Mouse (Mus musculus) limb, embryonic 13.5 days (tissue): ENCODE measurements at regions not wholly inside any gene's neighbourhood (a gene's known extent, or its start where the extent isn't known, plus 50 kb on each side); places are given as distances from the start of the nearest gene placed in this dataset.

ENCODE experiments used
- ATAC-seq: fragments of 200-750 bp; cut with Nextera tagmentation; 2 replicates; pipeline ENCODE4 v1.8.0; 2017; ENCODE audit warnings: low read depth, moderate number of reproducible peaks, moderate TSS enrichment; ENCODE audit not compliant: low FRiP score
- H3K27ac ChIP-seq: fragments of 300-500 bp; sonication (generic); 2 replicates; pipeline ENCODE4 v1.5.1; 2015; ENCODE audit warnings: inconsistent platforms, mild to moderate bottlenecking, moderate library complexity
- H3K27me3 ChIP-seq: fragments of 300-500 bp; sonication (generic); 2 replicates; pipeline ENCODE4 v1.6.1; 2015; ENCODE audit warnings: mild to moderate bottlenecking, inconsistent platforms
- H3K36me3 ChIP-seq: fragments of 300-500 bp; sonication (generic); 2 replicates; pipeline ENCODE4 v1.6.1; 2015; ENCODE audit warnings: inconsistent platforms, mild to moderate bottlenecking, moderate library complexity
- H3K4me1 ChIP-seq: fragments of 300-500 bp; sonication (generic); 2 replicates; pipeline ENCODE4 v1.6.1; 2015; ENCODE audit warnings: inconsistent platforms
- H3K4me2 ChIP-seq: fragments of 300-500 bp; sonication (generic); replicated peaks from 2 replicates; pipeline ENCODE4 v1.6.1; 2015; ENCODE audit warnings: inconsistent platforms, mild to moderate bottlenecking, moderate library complexity
- H3K4me3 ChIP-seq: fragments of 300-500 bp; sonication (generic); 2 replicates; pipeline ENCODE4 v1.5.1; 2015; ENCODE audit warnings: moderate library complexity, mild to moderate bottlenecking, inconsistent platforms
- H3K9ac ChIP-seq: fragments of 300-500 bp; sonication (generic); 2 replicates; pipeline ENCODE4 v1.6.1; 2015; ENCODE audit warnings: mild to moderate bottlenecking, inconsistent platforms
- H3K9me3 ChIP-seq: fragments of 300-500 bp; sonication (generic); 2 replicates; pipeline ENCODE4 v1.6.1; 2016; ENCODE audit warnings: inconsistent platforms
- WGBS: fragments of 180-500 bp; shearing (Covaris S2); methylation state at CpG from one replicate; pipeline ENCODE4 v1.1.7; 2015; 5-methylcytosine and 5-hydroxymethylcytosine counted together

DNA sequence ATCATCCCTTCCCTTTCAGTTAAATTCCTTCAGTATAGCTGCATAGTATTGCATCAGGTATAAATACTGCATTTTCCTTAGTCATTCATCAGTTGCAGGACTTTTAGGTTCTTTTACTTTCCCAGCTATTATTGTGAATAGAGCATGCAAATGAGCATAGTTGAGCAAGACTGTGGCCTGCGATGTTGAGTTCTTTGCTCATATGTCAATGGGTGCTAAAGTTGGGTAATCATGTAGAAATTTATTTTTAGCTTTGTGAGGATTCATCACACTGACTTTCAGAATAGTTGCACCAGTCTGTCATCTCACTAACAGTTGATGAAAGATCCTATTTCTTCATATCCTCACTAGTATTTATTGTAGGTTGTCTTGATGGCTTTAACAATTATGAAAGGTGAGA is 380.3 kb upstream of the Arrdc3 start:
- H3K27me3 ChIP-seq = no peaks in the 10 kb centered on the region
- H3K4me1 ChIP-seq = no peaks in the 10 kb centered on the region
- 80% methylated on average over 1 of the region's 1 CpGs for WGBS
- H3K36me3 ChIP-seq = no peaks in the 10 kb centered on the region
- H3K4me2 ChIP-seq = no peak overlapping the region
- ATAC-seq = no peak
- H3K4me3 ChIP-seq = no peak overlapping the region
- no peaks in the 10 kb centered on the region for H3K9me3 ChIP-seq
- no peak overlapping the region for H3K27ac ChIP-seq
- H3K9ac ChIP-seq = no peak overlapping the region

DNA sequence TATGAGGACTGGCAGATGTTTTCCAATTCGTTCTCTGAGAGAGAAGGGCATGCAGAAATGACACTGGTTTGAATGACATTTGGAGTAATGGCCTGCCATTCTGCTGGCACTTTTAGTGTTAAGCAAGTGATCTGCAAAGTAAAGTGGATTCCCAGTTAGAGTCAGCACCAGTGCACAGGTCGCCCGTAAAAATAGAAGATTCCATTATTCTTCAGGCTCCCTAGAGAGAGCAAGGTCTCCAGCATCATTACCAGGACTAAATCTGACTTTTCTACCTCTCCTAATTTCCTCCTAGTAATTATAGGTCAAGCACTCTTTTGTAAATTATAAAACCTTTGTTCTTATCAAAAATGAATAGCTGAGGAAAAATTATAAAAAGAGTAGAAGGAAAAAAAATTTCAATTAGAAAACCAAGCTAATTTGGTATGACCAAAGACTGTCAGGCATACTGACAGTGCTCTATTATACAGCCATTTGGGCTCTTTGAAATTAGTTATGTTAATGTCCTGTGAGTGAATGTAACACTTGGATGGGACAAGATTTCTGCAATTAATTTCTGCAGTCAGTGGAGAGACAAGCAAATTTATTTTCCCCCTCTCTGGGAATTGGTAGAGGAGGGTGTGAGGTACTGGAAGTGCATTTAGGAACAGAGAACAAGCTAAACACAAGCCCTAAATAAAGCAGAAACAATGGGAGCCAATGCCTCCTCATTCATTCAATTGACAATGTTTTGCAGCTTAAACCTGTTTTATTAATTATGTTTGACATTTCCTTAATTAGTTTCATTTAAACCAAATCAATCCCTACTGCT is 368.8 kb upstream of the Arrdc3 start:
- Histone ChIP-seq H3K27me3 (no peaks in the 10 kb centered on the region), H3K9me3 (no peaks in the 10 kb centered on the region), H3K9ac (no peak overlapping the region), H3K36me3 (no peaks in the 10 kb centered on the region), H3K4me3 (no peak overlapping the region), H3K27ac (no peak overlapping the region), H3K4me1 (no peaks in the 10 kb centered on the region), H3K4me2 (no peak overlapping the region)
- WGBS = 56% methylated on average over 3 of the region's 3 CpGs
- no peak for ATAC-seq

DNA sequence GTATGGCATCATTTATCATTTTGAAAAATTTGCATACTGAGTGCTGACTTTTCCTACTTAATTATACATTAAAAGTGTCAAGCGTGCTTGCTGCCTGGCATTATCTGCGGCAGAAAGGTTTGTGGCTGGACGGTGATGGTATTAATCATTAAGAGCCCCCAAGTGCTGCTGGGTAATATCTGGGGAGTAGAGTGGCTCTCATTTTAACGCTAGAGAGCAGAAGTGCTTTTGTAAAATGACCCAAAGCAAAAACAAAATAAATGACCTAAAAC is 368.3 kb upstream of the Arrdc3 start:
- H3K4me1 ChIP-seq = no peaks in the 10 kb centered on the region
- no peak overlapping the region for H3K9ac ChIP-seq
- H3K36me3 ChIP-seq = no peaks in the 10 kb centered on the region
- ATAC-seq = no peak
- H3K4me3 ChIP-seq = no peak overlapping the region
- H3K9me3 ChIP-seq = no peaks in the 10 kb centered on the region
- H3K4me2 ChIP-seq = no peak overlapping the region
- no peaks in the 10 kb centered on the region for H3K27me3 ChIP-seq
- H3K27ac ChIP-seq = no peak overlapping the region
- 47% methylated on average over 4 of the region's 4 CpGs for WGBS

DNA sequence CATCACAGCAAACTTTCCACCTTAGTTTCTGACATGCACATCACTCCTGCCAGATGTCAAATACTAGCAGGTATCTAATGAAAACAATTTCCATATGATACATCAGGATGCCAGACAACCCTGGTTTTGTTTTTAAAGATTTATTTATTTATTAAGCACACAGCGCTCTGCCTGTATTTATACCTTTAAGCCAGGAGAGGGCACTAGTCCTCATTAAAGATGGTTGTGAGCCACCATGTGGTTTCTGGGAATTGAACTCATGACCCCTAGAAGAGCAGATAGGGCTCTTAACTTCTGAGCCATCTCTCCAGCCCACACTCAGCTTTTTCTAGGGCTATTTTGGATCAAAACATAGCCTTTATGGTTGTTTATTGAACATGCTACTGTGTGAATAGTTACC is 364.3 kb upstream of the Arrdc3 start:
- no peaks in the 10 kb centered on the region for H3K27me3 ChIP-seq
- ATAC-seq = no peak
- no peaks in the 10 kb centered on the region for H3K9me3 ChIP-seq
- H3K4me3 ChIP-seq = no peak overlapping the region
- H3K27ac ChIP-seq = no peak overlapping the region
- no peak overlapping the region for H3K9ac ChIP-seq
- no peaks in the 10 kb centered on the region for H3K36me3 ChIP-seq
- no peak overlapping the region for H3K4me2 ChIP-seq
- 64% methylated on average over 1 of the region's 1 CpGs for WGBS
- no peaks in the 10 kb centered on the region for H3K4me1 ChIP-seq

DNA sequence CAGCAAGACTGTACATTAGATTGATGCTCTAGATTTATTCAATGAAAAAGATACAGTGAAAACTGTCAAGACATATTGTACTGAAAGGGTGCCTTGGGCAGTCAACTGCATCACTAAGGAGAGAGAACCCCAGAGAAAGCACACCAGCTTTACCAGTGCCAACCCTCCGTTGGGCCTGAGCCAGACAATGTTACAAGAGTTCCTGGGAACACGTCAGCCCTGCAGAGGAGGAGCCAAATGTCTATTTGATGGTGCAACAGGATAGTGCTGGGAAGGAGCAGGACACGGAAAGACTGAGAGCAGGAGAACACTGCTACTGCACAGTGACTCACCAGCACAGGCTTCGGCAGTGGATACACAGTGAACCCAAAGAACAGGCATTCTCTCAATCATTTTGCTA is 363.4 kb upstream of the Arrdc3 start:
- no peaks in the 10 kb centered on the region for H3K27me3 ChIP-seq
- no peaks in the 10 kb centered on the region for H3K9me3 ChIP-seq
- no peak overlapping the region for H3K4me3 ChIP-seq
- H3K27ac ChIP-seq = no peak overlapping the region
- no peaks in the 10 kb centered on the region for H3K36me3 ChIP-seq
- no peak overlapping the region for H3K4me2 ChIP-seq
- no peaks in the 10 kb centered on the region for H3K4me1 ChIP-seq
- 65% methylated on average over 4 of the region's 4 CpGs for WGBS
- H3K9ac ChIP-seq = no peak overlapping the region
- ATAC-seq = no peak

DNA sequence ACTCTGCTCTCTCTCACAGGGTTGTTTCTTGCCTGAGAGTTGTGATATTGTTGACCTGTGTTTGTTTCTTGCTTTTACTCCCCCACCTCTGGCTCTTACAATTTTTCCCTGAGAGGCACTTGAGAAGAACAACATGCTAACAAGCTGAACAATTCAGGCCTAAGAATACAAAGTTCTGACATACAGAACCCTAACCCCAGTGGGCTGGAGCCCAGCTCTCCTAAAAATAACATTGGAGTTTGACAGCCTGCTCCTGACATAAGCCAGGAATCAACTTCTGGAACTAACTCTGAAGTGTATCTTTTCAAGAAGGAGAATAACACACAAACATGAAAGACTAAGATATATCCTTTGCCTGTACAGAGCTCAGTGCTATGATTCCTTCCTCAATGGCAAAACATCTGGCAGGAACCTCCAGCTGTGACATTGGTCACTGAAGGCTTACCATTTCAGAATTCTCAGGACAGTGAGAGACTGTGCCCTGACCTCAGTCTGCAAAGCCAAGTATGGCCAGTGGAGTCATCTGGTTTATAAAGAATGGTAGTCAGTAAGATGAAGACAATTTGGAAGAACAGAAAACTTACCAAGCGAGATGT is 347.3 kb upstream of the Arrdc3 start:
- no peak for ATAC-seq
- no peak overlapping the region for H3K9ac ChIP-seq
- no peak overlapping the region for H3K27ac ChIP-seq
- no peaks in the 10 kb centered on the region for H3K9me3 ChIP-seq
- H3K4me1 ChIP-seq = no peaks in the 10 kb centered on the region
- no peak overlapping the region for H3K4me3 ChIP-seq
- 81% methylated on average over 1 of the region's 1 CpGs for WGBS
- H3K36me3 ChIP-seq = no peaks in the 10 kb centered on the region
- H3K4me2 ChIP-seq = no peak overlapping the region
- H3K27me3 ChIP-seq = no peaks in the 10 kb centered on the region

DNA sequence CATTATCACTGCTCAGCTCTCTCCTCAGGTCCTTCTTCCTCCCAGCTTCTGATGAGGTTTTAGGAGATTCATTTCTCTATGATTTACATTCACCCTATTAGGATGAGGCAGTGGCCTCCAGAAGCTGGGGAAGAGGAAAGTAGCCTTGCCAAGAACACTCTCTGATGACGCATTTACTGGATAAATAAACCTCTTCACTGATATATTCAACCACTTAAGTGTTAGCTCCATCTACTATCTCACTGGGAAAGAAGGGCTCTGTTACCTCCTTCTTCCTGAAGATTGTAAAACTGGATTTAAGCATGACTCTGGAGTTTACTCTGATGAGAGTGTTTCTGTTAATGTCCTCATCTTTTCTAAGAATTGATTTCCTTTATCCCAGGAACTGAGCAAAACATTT is 338.2 kb upstream of the Arrdc3 start:
- Histone ChIP-seq H3K36me3 (no peaks in the 10 kb centered on the region), H3K9me3 (no peaks in the 10 kb centered on the region), H3K4me1 (no peaks in the 10 kb centered on the region), H3K4me2 (no peak overlapping the region), H3K27ac (no peak overlapping the region), H3K4me3 (no peak overlapping the region), H3K27me3 (no peaks in the 10 kb centered on the region), H3K9ac (no peak overlapping the region)
- 82% methylated on average over 1 of the region's 1 CpGs for WGBS
- ATAC-seq = no peak

DNA sequence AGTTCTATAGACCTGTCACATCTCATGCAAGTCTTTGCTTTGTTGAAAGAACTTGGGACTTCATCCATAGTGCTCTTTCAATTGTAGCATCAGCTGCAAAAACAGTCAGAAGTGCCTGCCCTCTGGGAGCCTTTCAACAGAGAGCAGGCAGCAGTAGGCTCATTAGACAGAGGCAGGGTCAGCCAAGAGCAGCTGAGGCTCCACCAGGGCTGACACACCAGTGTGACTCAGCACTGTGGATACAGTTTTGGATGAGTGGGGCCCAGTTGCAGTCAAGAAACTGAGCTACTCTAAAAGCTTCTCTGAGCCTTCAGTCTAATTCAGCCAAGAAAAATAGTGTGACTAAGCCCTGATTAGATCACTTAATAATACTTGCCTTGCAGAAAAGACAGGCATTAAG is 326.0 kb upstream of the Arrdc3 start:
- H3K4me1 ChIP-seq = no peaks in the 10 kb centered on the region
- H3K4me3 ChIP-seq = no peak overlapping the region
- no peak overlapping the region for H3K9ac ChIP-seq
- ATAC-seq = 0 out of 2 replicates have a peak, but pooled peaks have one; percentile 54
- no peak overlapping the region for H3K4me2 ChIP-seq
- H3K27me3 ChIP-seq = no peaks in the 10 kb centered on the region
- H3K9me3 ChIP-seq = no peaks in the 10 kb centered on the region
- H3K36me3 ChIP-seq = no peaks in the 10 kb centered on the region
- no peak overlapping the region for H3K27ac ChIP-seq
